Mouse (Mus musculus) embryo, embryonic 10 days (tissue): ENCODE data around the gene Gm3893.
"Not testable (repeated sequence)": the region's sequence is repeated elsewhere in the genome, so short reads cannot be mapped to it uniquely, and the experiment has no call there.

Source experiments
- DNase-seq: peaks from one replicate; pipeline ENCODE4 v3.0.0-alpha.2; 2015; ENCODE audit warnings: low spot score

Gene Gm3893

GRCm38 (mm10) chr4:42090907-42091306 lies at the start of gene Gm3893:
Gene Gm3893, plus strand, starts transcription at chr4:42091207.
- DNase-seq = not testable (repeated sequence)

GRCm38 (mm10) chr4:42114517-42114916 lies 23.5 kb downstream of the Gm3893 start, which contains the start of gene Gm13304:
Gene Gm13304, plus strand, starts transcription at chr4:42114817.
- DNase-seq = not testable (repeated sequence)
